Mouse (Mus musculus) intestine, embryonic 15.5 days (tissue): ENCODE measurements around the gene Kctd21. TPM values are rescaled to one million over a fixed set of nuclear protein-coding genes. Genes with fewer than 3 reads are reported as not detected.
A peak's percentile ranks its signal among the peaks of the same experiment; 100 is the strongest.

Experiments
- ATAC-seq: fragments of 200-750 bp; cut with Nextera tagmentation; 2 replicates; pipeline ENCODE4 v1.8.0; 2017; ENCODE audit warnings: moderate TSS enrichment, moderate library complexity
- H3K27ac ChIP-seq: fragments of 300-500 bp; sonication (generic); 2 replicates; pipeline ENCODE4 v1.5.1; 2015; ENCODE audit warnings: mild to moderate bottlenecking, inconsistent platforms
- H3K27me3 ChIP-seq: fragments of 300-500 bp; sonication (generic); replicated peaks from 2 replicates; pipeline ENCODE4 v1.6.1; 2015; ENCODE audit warnings: inconsistent platforms
- H3K36me3 ChIP-seq: fragments of 300-500 bp; sonication (generic); 2 replicates; pipeline ENCODE4 v1.6.1; 2015; ENCODE audit warnings: inconsistent platforms
- H3K4me1 ChIP-seq: fragments of 300-500 bp; sonication (generic); replicated peaks from 2 replicates; pipeline ENCODE4 v1.6.1; 2015; ENCODE audit warnings: inconsistent platforms
- H3K4me2 ChIP-seq: fragments of 300-500 bp; sonication (generic); replicated peaks from 2 replicates; pipeline ENCODE4 v1.6.1; 2015; ENCODE audit warnings: mild to moderate bottlenecking, inconsistent platforms
- H3K4me3 ChIP-seq: fragments of 300-500 bp; sonication (generic); replicated peaks from 2 replicates; pipeline ENCODE4 v1.5.1; 2015; ENCODE audit warnings: inconsistent platforms
- H3K9ac ChIP-seq: fragments of 300-500 bp; sonication (generic); 2 replicates; pipeline ENCODE4 v1.6.1; 2015; ENCODE audit warnings: inconsistent platforms
- H3K9me3 ChIP-seq: fragments of 300-500 bp; sonication (generic); 2 replicates; pipeline ENCODE4 v1.6.1; 2016; ENCODE audit warnings: inconsistent platforms
- WGBS: fragments of 180-500 bp; shearing (Covaris S2); methylation state at CpG from one replicate; pipeline ENCODE4 v1.1.7; 2015; 5-methylcytosine and 5-hydroxymethylcytosine counted together
- polyA plus RNA-seq: library from polyadenylated mRNA; unstranded; fragments of >200 nt; fragmentation: Nextera tagmentation; extraction: Ambion mirVana; gene quantifications from 2 replicates; pipeline ENCODE4 v1.2.1, GENCODE M21; 2015

The Kctd21 gene
- polyA plus RNA-seq, 1 experiment from 2014 or later = 3.6 TPM

- Histone ChIP-seq H3K4me3 (no peak overlapping the region), H3K27me3 (no peaks in the 10 kb centered on the region), H3K36me3 (peaks cover 13% of the 10 kb centered on the region), H3K4me1 (no peaks in the 10 kb centered on the region), H3K9ac (no peak overlapping the region), H3K4me2 (no peak overlapping the region), H3K9me3 (no peaks in the 10 kb centered on the region), H3K27ac (no peak overlapping the region)
- ATAC-seq = no peak
- WGBS = 83% methylated on average over 1 of the region's 1 CpGs
These were observed 24.6 kb upstream of the Kctd21 start for GRCm38 (mm10) chr7:97307546-97307945.

GRCm38 (mm10) chr7:97309461-97310340 is 22.4 kb upstream of the Kctd21 start:
- 82% methylated on average over 4 of the region's 4 CpGs for WGBS
- ATAC-seq = no peak
- H3K36me3 ChIP-seq = peaks cover 7% of the 10 kb centered on the region

GRCm38 (mm10) chr7:97310341-97310635 is 21.8 kb upstream of the Kctd21 start:
- Histone ChIP-seq H3K27ac (no peak overlapping the region), H3K9ac (no peak overlapping the region), H3K4me1 (no peaks in the 10 kb centered on the region), H3K27me3 (no peaks in the 10 kb centered on the region), H3K4me3 (no peak overlapping the region), H3K36me3 (peaks cover 7% of the 10 kb centered on the region), H3K9me3 (no peaks in the 10 kb centered on the region), H3K4me2 (no peak overlapping the region)
- no peak for ATAC-seq
- 91% methylated on average over 3 of the region's 3 CpGs for WGBS

More at GRCm38 (mm10) chr7:97309461-97310340, 22.4 kb upstream of the Kctd21 start:
- Histone ChIP-seq H3K27ac (no peak overlapping the region), H3K9me3 (no peaks in the 10 kb centered on the region), H3K4me3 (no peak overlapping the region), H3K4me2 (no peak overlapping the region), H3K27me3 (no peaks in the 10 kb centered on the region), H3K9ac (no peak overlapping the region), H3K4me1 (no peaks in the 10 kb centered on the region)

- Histone ChIP-seq H3K36me3 (peaks cover 7% of the 10 kb centered on the region), H3K9me3 (no peaks in the 10 kb centered on the region), H3K4me3 (no peak overlapping the region), H3K27ac (no peak overlapping the region), H3K4me1 (no peaks in the 10 kb centered on the region), H3K4me2 (no peak overlapping the region), H3K9ac (no peak overlapping the region), H3K27me3 (no peaks in the 10 kb centered on the region)
- WGBS = 96% methylated on average over 14 of the region's 14 CpGs
- no peak for ATAC-seq
These were observed 20.5 kb upstream of the Kctd21 start for GRCm38 (mm10) chr7:97311620-97312019.

- Histone ChIP-seq H3K27me3 (no peaks in the 10 kb centered on the region), H3K9ac (no peak overlapping the region), H3K27ac (no peak overlapping the region), H3K4me1 (no peaks in the 10 kb centered on the region), H3K4me3 (no peak overlapping the region), H3K9me3 (no peaks in the 10 kb centered on the region), H3K36me3 (peaks cover 7% of the 10 kb centered on the region), H3K4me2 (no peak overlapping the region)
- ATAC-seq = no peak
- 91% methylated on average over 17 of the region's 17 CpGs for WGBS
These were observed 19.9 kb upstream of the Kctd21 start for GRCm38 (mm10) chr7:97312196-97312595.

GRCm38 (mm10) chr7:97312856-97313255 is 19.3 kb upstream of the Kctd21 start:
- Histone ChIP-seq H3K27me3 (no peaks in the 10 kb centered on the region), H3K27ac (no peak overlapping the region), H3K36me3 (peaks cover 7% of the 10 kb centered on the region), H3K4me3 (no peak overlapping the region), H3K9me3 (no peaks in the 10 kb centered on the region), H3K9ac (no peak overlapping the region), H3K4me2 (no peak overlapping the region), H3K4me1 (no peaks in the 10 kb centered on the region)
- no peak for ATAC-seq
- 86% methylated on average over 6 of the region's 6 CpGs for WGBS

GRCm38 (mm10) chr7:97313364-97313995 is 18.6 kb upstream of the Kctd21 start:
- 80% methylated on average over 7 of the region's 7 CpGs for WGBS
- H3K9ac ChIP-seq = no peak overlapping the region
- ATAC-seq = no peak
- no peak overlapping the region for H3K4me3 ChIP-seq
- H3K9me3 ChIP-seq = no peaks in the 10 kb centered on the region
- no peaks in the 10 kb centered on the region for H3K27me3 ChIP-seq
- no peaks in the 10 kb centered on the region for H3K4me1 ChIP-seq
- H3K27ac ChIP-seq = no peak overlapping the region
- H3K36me3 ChIP-seq = peaks cover 3% of the 10 kb centered on the region
- no peak overlapping the region for H3K4me2 ChIP-seq

GRCm38 (mm10) chr7:97314646-97315045 is 17.5 kb upstream of the Kctd21 start:
- H3K9me3 ChIP-seq = no peaks in the 10 kb centered on the region
- H3K4me1 ChIP-seq = no peaks in the 10 kb centered on the region
- H3K27ac ChIP-seq = no peak overlapping the region
- ATAC-seq = no peak
- WGBS = 84% methylated on average over 5 of the region's 5 CpGs
- no peak overlapping the region for H3K4me2 ChIP-seq
- no peak overlapping the region for H3K9ac ChIP-seq
- no peaks in the 10 kb centered on the region for H3K27me3 ChIP-seq
- no peaks in the 10 kb centered on the region for H3K36me3 ChIP-seq
- no peak overlapping the region for H3K4me3 ChIP-seq

GRCm38 (mm10) chr7:97315656-97316055 is 16.5 kb upstream of the Kctd21 start:
- no peak overlapping the region for H3K27ac ChIP-seq
- no peak for ATAC-seq
- H3K9me3 ChIP-seq = no peaks in the 10 kb centered on the region
- 85% methylated on average over 6 of the region's 6 CpGs for WGBS
- no peaks in the 10 kb centered on the region for H3K36me3 ChIP-seq
- H3K9ac ChIP-seq = no peak overlapping the region
- no peak overlapping the region for H3K4me2 ChIP-seq
- H3K27me3 ChIP-seq = no peaks in the 10 kb centered on the region
- no peaks in the 10 kb centered on the region for H3K4me1 ChIP-seq
- H3K4me3 ChIP-seq = no peak overlapping the region

- Histone ChIP-seq H3K9ac (no peak overlapping the region), H3K27me3 (no peaks in the 10 kb centered on the region), H3K9me3 (no peaks in the 10 kb centered on the region), H3K27ac (no peak overlapping the region), H3K36me3 (no peaks in the 10 kb centered on the region), H3K4me2 (no peak overlapping the region), H3K4me3 (no peak overlapping the region), H3K4me1 (no peaks in the 10 kb centered on the region)
- WGBS = 80% methylated on average over 3 of the region's 3 CpGs
- ATAC-seq = no peak
These were observed 14.4 kb upstream of the Kctd21 start for GRCm38 (mm10) chr7:97317706-97318105.

- H3K36me3 ChIP-seq = no peaks in the 10 kb centered on the region
- no peaks in the 10 kb centered on the region for H3K9me3 ChIP-seq
- H3K4me1 ChIP-seq = peaks cover 9% of the 10 kb centered on the region; the same call in 1 of the 2 replicates
- no peak overlapping the region for H3K9ac ChIP-seq
- 89% methylated on average over 8 of the region's 8 CpGs for WGBS
- ATAC-seq = no peak
- H3K4me2 ChIP-seq = no peak overlapping the region
- H3K4me3 ChIP-seq = no peak overlapping the region
- no peak overlapping the region for H3K27ac ChIP-seq
- peaks cover 25% of the 10 kb centered on the region for H3K27me3 ChIP-seq
These were observed 7.8 kb upstream of the Kctd21 start for GRCm38 (mm10) chr7:97324342-97324741.

- WGBS = 14% methylated on average over 94 of the region's 96 CpGs
- Histone ChIP-seq H3K27me3 (peaks cover 25% of the 10 kb centered on the region), H3K4me2 (peak overlapping the region; percentile 63), H3K4me3 (peak overlapping the region; percentile 33), H3K27ac (no peak overlapping the region), H3K36me3 (no peaks in the 10 kb centered on the region), H3K9me3 (no peaks in the 10 kb centered on the region), H3K4me1 (peaks cover 9% of the 10 kb centered on the region; the same call in 1 of the 2 replicates), H3K9ac (no peak overlapping the region)
- peak; percentile 16; the same call in 1 of the 2 replicates for ATAC-seq
These were observed 6.8 kb upstream of the Kctd21 start for GRCm38 (mm10) chr7:97325156-97325985.
